Mouse (Mus musculus) erythroblast, embryonic 14.5 days (primary cell): Measurements from ENCODE around the gene Folr2.

ENCODE experiments used
- GATA1 ChIP-seq: IDR thresholded peaks from 2 replicates; pipeline ENCODE4 v1.6.1; 2012; ENCODE audit warnings: low read length, inconsistent platforms, mixed read lengths
- TAL1 ChIP-seq: IDR thresholded peaks from 3 replicates; pipeline ENCODE4 v1.6.1; 2012; ENCODE audit warnings: low read length, inconsistent platforms, mixed read lengths

GRCm38 (mm10) chr7:101867482-101867881 lies 10.5 kb upstream of the Folr2 start:
- TF ChIP-seq TAL1 (no peak), GATA1 (no peak)
